Comparison of ENCODE assay signal across 9 mouse cellular contexts in the genomic region with DNA sequence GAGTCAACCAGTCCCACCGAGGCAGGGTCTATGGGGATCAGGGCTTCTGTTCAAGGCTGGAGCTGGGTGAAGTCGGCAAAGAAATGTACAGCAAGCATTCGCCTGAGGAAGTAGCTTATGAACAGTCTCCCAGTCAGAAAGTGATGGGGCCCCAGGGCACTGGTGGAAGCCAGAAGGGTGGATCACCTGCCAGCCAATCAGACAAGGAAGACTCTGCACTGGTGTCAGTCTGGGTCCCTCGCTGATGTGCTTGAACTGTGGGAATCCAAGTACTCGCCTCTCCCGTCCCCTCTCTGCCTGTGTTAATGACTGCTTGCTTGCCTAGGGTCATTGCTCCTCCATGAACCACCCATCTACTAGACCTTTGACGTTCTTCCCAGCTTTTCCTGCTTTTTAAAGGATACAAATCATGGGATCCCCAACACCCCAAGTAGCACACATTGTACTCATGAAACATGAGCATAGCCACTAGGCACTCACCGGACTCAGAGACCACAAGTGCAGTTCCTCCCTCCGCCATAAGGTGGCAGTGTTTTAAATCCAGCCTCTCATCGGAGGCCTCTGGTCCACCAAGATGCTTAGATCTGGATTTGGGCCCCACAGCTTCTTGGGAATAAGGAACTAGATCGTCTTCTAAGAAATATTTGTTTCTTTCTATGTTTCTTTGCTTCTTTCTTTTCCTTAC.
DNase-seq lines count a peak whose midpoint lies in the region; ATAC-seq and TF ChIP-seq lines count a peak whose summit lies in the region.
"Had no signal": no experiment of that assay in that cellular context is flagged by ENCODE, and none has a peak within 500 bp of the region (broad histone marks: within the 10 kb centered on the region; RNA-seq: fewer than 3 reads in every experiment).

No protein-coding gene starts in this region.

- DNase-seq in heart, adult 2 months, result peak; percentile 16 to 60
- no peak for DNase-seq in heart, adult 9 months (ENCODE audit: low spot score in 2 of 2)
- DNase-seq in 3T3-L1 (ENCODE audit: low read depth, low spot score), result peak; percentile 61
- DNase-seq in R1 (ENCODE audit: low read depth, low spot score), result peak; percentile 67
- DNase-seq in right cerebral cortex, postnatal 36 days (ENCODE audit: low spot score in 2 of 2), result no peak
- DNase-seq in urinary bladder, postnatal 4 days (ENCODE audit: low spot score in 2 of 2), result no peak

- H3K4me3 ChIP-seq in heart, adult 2 months, result no peak overlapping the region
- H3K4me3 ChIP-seq in heart, embryonic 16.5 days (ENCODE audit: low read length), result no peak overlapping the region
- H3K4me3 ChIP-seq: limb, embryonic 15.5 days had no signal

- no peaks in the 10 kb centered on the region for H3K79me2 ChIP-seq in heart, adult 2 months (replicated peaks; ENCODE audit: control insufficient read depth, insufficient read depth, low read length)

- ATAC-seq in heart, embryonic 16.5 days (replicated peaks; ENCODE audit: extremely low read depth, insufficient read depth, low FRiP score), result no peak
- ATAC-seq in megakaryocyte, adult 5-6 weeks (ENCODE audit: poor library complexity, severe bottlenecking), result peak; percentile 76

- TF ChIP-seq CTCF in heart, adult 2 months (IDR thresholded peaks at IDR 0.05), result peak; percentile 90

- no peak overlapping the region for H3K9ac ChIP-seq in heart, adult 2 months (ENCODE audit: low read depth, low read length)
- no peak overlapping the region for H3K9ac ChIP-seq in heart, embryonic 16.5 days (ENCODE audit: low read length)
- H3K9ac ChIP-seq: limb, embryonic 15.5 days had no signal

- TF ChIP-seq EP300 in heart, adult 2 months (IDR thresholded peaks at IDR 0.05; ENCODE audit: insufficient read depth, low read depth, low read length), result no peak

- no peaks in the 10 kb centered on the region for H3K27me3 ChIP-seq in heart, adult 2 months (ENCODE audit: control insufficient read depth, insufficient read depth, low read length)
- no peaks in the 10 kb centered on the region for H3K27me3 ChIP-seq in heart, embryonic 16.5 days (ENCODE audit: control insufficient read depth, insufficient read depth, low read length)
- H3K27me3 ChIP-seq: limb, embryonic 15.5 days had no signal

- peaks cover 5% of the 10 kb centered on the region for H3K4me1 ChIP-seq in heart, adult 2 months (ENCODE audit: control insufficient read depth, insufficient read depth, low read length)
- H3K4me1 ChIP-seq in heart, embryonic 16.5 days (ENCODE audit: control insufficient read depth, insufficient read depth, low read length), result peaks cover 10% of the 10 kb centered on the region

- H3K36me3 ChIP-seq in heart, adult 2 months (ENCODE audit: control insufficient read depth, insufficient read depth, low read length), result no peaks in the 10 kb centered on the region
- no peaks in the 10 kb centered on the region for H3K36me3 ChIP-seq in heart, embryonic 16.5 days (ENCODE audit: control insufficient read depth, insufficient read depth)
- H3K36me3 ChIP-seq: limb, embryonic 15.5 days had no signal

- no peak overlapping the region for H3K27ac ChIP-seq in heart, adult 2 months
- 0 out of 2 replicates have a peak overlapping the region, but pooled peaks have one; percentile 32 for H3K27ac ChIP-seq in heart, embryonic 16.5 days (ENCODE audit: low read length)
- H3K27ac ChIP-seq: limb, embryonic 15.5 days had no signal

- no peak overlapping the region for H3K4me2 ChIP-seq in heart, embryonic 16.5 days (ENCODE audit: low read depth, low read length)
- H3K4me2 ChIP-seq: limb, embryonic 15.5 days had no signal

- TF ChIP-seq POLR2A in heart, adult 2 months (IDR thresholded peaks at IDR 0.05; ENCODE audit: insufficient read depth, low read depth, low read length), result no peak

- intact Hi-C loops in heart, adult 2 months (cut with DNase I), result loop anchor here (10.0 kb wide), 2 partner anchors 628 to 768 kb away; no protein-coding TSS in a partner anchor

- WGBS in heart, adult 2 months, result 47% methylated on average over 11 of the region's 11 CpGs
- WGBS in heart, embryonic 16.5 days, result 49% methylated on average over 11 of the region's 11 CpGs

- H3K9me3 ChIP-seq in heart, embryonic 16.5 days (replicated peaks; ENCODE audit: control insufficient read depth, low read length), result no peaks in the 10 kb centered on the region
- H3K9me3 ChIP-seq: limb, embryonic 15.5 days had no signal

Comparison
In these comparisons a context has a peak if more than half of its experiments do, and no peak if none do; other contexts are left out.
1. DNase-seq: peak in heart, adult 2 months (2 of 2), 3T3-L1 (single experiment) and R1 (single experiment); none in heart, adult 9 months (0 of 2), right cerebral cortex, postnatal 36 days (0 of 2) and urinary bladder, postnatal 4 days (0 of 2).